Mouse (Mus musculus) testis, postnatal 10 days (tissue): ENCODE results near the gene Lpar3.

Experiments used
- DNase-seq: peaks from one replicate; pipeline ENCODE4 v3.0.0; 2021; ENCODE audit warnings: low spot score

Lpar3 gene

GRCm38 (mm10) chr3:146260845-146261244 is 40.1 kb downstream of the Lpar3 start:
- no peak for DNase-seq

- no peak for DNase-seq
Measured at GRCm38 (mm10) chr3:146262536-146262935, 41.8 kb downstream of the Lpar3 start.

- no peak for DNase-seq
Measured at GRCm38 (mm10) chr3:146264146-146264545, 43.4 kb downstream of the Lpar3 start.

- DNase-seq, result no peak
Measured at GRCm38 (mm10) chr3:146265545-146266130, 44.9 kb downstream of the Lpar3 start.

- no peak for DNase-seq
Measured at GRCm38 (mm10) chr3:146268024-146268801, 47.5 kb downstream of the Lpar3 start.

- DNase-seq, result no peak
Measured at GRCm38 (mm10) chr3:146274503-146274902, 53.7 kb downstream of the Lpar3 start.

GRCm38 (mm10) chr3:146275360-146276025 is 54.7 kb downstream of the Lpar3 start:
- DNase-seq, result no peak

GRCm38 (mm10) chr3:146276026-146276409 is 55.3 kb downstream of the Lpar3 start:
- DNase-seq, result no peak

- DNase-seq, result no peak
Measured at GRCm38 (mm10) chr3:146276991-146277390, 56.2 kb downstream of the Lpar3 start.

GRCm38 (mm10) chr3:146277456-146277855 is 56.7 kb downstream of the Lpar3 start:
- DNase-seq, result peak; percentile 83

GRCm38 (mm10) chr3:146278195-146279140 is 57.7 kb downstream of the Lpar3 start:
- no peak for DNase-seq

- DNase-seq, result no peak
Measured at GRCm38 (mm10) chr3:146283732-146284361, 63.1 kb downstream of the Lpar3 start.

- no peak for DNase-seq
Measured at GRCm38 (mm10) chr3:146286118-146286517, 65.4 kb downstream of the Lpar3 start.

- no peak for DNase-seq
Measured at GRCm38 (mm10) chr3:146291928-146292327, 71.2 kb downstream of the Lpar3 start.

GRCm38 (mm10) chr3:146292515-146292914 is 71.8 kb downstream of the Lpar3 start:
- DNase-seq, result no peak

GRCm38 (mm10) chr3:146302451-146302850 is 81.7 kb downstream of the Lpar3 start:
- no peak for DNase-seq

- no peak for DNase-seq
Measured at GRCm38 (mm10) chr3:146303194-146303593, 82.4 kb downstream of the Lpar3 start.

- DNase-seq, result no peak
Measured at GRCm38 (mm10) chr3:146304556-146305405, 84.0 kb downstream of the Lpar3 start.

- DNase-seq, result no peak
Measured at GRCm38 (mm10) chr3:146307341-146307740, 86.6 kb downstream of the Lpar3 start.

GRCm38 (mm10) chr3:146307886-146308285 is 87.1 kb downstream of the Lpar3 start:
- no peak for DNase-seq

- DNase-seq, result no peak
Measured at GRCm38 (mm10) chr3:146309586-146309985, 88.8 kb downstream of the Lpar3 start.
